Mouse (Mus musculus) lung, postnatal 25 days (tissue): ENCODE results near the gene Pfkm.
A peak's percentile ranks its signal among the peaks of the same experiment; 100 is the strongest.

Experiments used
- DNase-seq: peaks from one replicate; pipeline ENCODE4 v3.0.0; 2022; ENCODE audit warnings: low spot score

Gene Pfkm

DNA sequence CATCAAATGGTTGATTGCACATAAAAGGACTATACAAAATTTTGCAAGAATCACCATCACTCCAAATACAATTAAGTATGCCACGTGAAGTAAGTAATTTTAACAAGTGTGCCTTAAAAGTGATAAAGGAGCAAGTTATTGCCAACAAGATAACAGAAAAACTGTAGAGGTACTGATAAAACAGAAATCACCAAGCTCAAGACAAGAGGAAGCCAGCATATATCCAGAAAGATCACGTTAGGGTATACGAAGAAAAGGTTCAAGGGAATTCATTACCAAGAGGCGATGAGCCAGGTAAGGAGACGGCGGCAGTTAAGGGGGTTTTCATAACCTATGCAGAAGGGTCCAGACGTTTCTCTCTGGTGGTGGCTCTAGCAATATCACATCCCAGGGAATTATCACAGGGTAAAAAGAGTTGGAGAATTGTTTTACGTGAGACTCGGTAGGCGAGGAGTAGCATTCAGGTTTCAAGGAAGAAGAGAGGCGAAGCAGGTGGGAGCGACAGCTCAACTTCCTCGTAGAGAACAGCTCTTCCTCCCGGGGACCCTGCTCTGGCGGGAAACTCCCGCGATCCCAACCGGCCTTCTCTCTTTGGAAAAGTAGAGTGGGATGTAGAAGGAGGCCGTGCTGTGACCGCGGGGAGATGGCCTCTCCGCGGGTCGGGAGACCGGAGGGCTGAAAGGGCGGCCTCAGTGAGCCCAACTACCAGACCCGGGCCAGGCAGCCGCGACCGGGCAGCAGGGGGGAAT lies at the start of gene Pfkm:
Gene Pfkm (plus strand): TSS at position 218 of the 749 bp plus-strand sequence.
- DNase-seq, result no peak

DNA sequence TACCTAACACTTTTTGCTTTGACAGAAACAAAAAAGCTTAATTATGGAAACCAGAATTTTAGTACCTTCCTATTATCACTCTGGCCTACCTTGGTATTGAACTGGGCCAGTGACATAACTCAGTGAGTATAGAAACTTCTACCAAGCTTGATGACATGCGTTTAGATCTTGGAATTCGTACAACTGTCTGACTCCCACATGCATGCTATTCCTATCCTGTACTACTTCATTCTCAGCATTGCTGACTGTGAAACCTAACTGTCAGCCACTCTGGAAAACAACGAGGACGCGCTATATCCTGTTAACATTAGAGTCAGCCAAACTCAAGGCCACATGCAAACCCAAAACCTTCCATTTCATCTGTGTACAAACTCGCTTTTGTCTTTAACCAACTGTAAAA lies 48.4 kb upstream of the Pfkm start:
- no peak for DNase-seq

DNA sequence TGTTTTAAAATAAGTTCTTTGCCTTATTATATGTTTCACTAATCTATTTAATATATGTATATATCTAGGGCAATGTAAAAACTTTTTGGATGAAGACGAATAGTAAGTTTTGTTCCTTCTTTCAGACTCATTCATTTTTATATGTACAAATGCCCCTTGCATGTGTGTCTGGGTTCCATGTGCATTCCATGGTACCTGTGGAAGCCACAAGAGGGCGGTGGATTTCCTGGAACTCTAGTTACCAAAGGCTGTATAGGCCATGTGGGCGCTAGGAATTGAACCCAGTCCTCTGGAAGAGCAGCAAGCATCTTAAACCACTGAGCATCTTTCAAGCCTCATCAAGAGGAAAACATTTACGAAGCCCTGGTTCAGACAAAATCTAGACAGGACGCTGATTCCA lies 48.0 kb upstream of the Pfkm start:
- no peak for DNase-seq

DNA sequence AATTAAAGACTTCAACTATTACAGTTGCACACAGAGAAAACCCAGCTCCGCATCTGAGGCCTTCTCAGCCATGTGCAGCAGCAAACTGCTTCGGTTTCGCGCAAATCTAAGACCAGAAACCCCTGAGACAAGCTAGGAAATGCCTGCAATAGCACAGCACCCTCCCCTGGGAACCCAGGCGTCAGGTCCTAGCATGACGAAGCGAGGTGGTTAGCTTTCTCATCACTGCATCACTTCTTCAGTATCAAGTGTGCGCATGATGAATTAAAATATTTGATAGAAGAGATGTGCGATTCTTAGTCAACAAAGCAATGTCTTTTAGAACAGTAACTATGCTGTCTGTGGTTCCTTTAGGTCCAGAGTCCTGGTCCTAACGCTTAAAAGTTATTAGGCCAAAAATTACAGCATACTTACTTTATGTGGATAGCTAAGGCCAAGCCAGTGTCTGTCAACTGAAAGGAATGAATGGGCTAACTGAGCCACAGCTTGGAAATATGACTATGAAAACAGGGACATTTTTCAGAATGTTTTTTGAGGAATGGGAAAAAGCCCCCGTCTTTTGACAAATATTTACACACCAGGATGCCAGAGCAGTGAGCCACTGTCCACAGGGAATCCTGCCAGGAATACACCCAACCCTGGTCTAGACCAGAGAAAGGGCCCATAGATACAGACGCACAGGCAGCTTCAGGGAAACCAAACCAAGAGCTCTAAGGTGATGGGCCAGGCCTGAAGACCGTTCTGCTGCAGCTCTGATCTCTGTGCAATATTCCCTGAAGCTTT lies 43.3 kb upstream of the Pfkm start:
- no peak for DNase-seq

DNA sequence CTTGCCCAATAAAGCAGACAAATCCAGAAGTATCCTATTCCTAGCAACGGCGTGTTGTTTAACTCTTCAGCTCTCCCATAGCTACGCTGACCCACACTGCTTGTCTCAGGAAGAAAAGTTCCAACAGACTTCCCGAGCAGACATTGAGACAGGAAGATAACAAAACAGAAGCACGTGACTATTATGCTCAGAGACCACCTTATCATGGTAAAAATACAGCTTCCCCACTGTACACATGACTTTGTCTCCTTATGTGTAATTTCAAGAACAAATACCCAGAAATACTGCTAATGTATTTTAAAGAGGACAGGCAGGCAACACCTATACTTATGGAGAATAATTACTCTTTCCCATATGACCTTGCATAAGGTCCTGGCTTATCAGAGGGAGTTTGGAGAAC lies 40.7 kb upstream of the Pfkm start:
- no peak for DNase-seq

DNA sequence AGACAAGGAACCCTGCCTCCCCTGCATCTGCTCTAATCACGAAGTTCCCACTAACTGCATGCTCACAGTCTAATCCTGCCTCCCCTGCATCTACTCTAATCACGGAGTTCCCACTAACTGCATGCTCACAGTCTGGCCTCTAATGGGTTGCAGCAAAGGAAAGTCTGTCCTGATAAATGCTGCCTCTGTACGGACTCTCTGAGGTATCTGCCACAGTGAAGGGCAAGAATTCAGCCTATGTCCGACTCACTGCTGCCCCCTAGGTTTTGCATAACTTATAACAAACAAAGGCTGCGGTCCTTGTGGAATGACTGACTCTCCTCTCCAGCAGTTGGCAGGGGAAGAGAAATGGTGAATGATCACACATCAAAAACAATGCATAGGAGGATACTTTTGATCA lies 37.1 kb upstream of the Pfkm start:
- DNase-seq, result no peak

DNA sequence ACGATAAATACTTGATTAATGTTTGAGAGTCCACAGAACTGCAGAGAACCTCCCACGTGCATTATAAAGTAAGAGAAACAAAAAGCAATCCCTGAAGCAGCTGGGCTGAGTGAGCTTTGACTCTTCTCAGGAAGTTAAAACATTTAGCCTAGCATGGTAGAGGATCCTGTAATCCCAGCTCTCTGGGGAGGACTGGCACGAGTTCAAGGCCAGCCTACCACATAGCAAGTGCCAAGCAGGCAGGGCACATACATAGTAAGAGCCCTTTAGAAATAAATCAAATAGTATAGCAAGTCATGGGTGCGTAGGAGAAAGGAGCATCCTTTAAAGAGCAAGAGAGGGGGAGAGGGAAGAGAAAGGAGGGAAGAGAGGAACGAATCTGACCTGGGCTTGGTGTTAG lies 26.5 kb upstream of the Pfkm start:
- DNase-seq, result no peak

DNA sequence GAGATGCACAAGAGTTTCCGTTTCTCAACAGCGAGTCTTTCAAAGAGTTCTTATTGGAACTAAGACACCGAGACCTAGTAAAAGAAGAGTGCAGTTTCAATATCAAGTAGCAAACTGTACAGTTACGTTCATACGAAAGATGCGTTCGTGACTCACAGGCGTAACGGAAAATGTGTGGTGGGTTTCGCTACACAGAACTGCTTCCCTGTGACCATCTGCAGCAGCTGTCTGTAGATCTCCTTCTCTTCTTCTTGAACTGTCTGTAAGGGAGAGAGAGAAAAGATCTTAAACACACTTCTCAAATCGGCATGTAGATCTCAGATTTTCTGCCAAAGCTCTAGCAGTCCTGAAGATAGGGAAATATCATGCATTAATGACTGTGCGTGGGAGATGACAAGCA lies 25.8 kb upstream of the Pfkm start:
- DNase-seq, result no peak

DNA sequence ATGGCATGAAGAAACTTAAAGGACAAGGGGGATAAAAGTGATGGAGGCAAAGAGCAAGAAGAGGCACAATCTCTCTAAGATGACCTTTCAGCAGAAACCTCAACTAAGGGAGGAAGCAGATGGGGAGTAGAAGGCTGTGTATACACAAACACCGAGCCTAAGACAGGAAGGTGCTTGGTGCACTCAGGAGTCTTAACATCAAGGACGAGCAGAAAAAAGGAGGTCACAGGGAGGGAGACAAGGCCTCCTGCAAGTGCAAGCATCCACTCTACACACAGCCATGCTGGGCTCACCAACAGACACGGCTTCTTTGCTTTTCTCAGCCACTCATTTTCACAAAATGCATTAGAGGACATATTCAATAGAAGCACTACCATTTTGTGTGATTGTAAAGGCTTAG lies 24.9 kb upstream of the Pfkm start:
- DNase-seq, result no peak

DNA sequence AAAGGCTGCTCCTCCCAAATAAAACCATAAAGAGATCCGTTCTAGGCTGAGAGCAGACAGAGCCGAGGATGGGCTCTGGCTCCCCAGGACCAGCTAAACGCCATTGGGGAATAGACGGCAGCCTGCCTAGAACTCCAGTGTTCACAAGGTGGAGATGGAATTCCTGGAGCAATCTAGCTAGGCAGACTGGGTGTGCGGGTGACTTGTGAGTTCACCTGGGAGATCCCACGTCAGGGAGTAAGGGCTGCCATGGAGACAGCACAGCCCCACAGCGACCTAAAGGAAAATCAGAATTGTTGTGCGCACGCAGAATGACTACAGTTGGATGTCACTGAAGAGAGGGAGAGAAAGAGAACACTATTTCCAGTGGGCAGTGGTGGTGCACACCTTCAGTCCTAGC lies 23.9 kb upstream of the Pfkm start:
- DNase-seq, result no peak

DNA sequence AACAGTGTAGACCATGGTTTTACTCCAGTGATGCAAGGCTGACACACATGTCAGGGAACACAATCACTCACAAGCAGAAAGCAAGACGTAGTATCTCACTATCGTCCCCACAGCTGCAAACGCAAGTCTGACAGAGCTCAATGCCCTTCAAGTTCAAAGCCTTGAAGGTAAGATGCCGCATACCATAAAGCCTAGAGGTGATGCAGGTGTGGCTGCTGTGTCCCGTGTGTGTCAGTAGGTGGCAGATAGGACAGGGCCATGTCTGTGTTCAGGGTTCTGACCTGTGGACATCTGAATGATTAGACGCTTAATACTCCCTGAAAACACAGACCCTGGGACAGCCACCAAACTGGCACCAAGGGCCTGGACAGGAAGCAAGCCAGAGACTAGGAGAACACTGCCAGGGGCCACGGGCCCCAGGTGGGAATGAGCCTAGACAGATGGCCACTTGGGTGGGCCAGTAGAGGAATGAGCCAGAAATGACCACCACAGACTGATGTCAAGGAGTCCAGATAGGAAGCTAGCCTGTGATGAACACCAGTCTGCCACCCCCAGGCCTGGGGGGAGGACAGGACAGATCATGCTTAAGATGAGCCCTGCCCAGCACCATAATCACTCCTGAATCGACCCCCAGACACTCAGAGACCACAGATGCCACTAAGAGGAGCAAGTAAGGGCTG lies 22.7 kb upstream of the Pfkm start:
- no peak for DNase-seq

DNA sequence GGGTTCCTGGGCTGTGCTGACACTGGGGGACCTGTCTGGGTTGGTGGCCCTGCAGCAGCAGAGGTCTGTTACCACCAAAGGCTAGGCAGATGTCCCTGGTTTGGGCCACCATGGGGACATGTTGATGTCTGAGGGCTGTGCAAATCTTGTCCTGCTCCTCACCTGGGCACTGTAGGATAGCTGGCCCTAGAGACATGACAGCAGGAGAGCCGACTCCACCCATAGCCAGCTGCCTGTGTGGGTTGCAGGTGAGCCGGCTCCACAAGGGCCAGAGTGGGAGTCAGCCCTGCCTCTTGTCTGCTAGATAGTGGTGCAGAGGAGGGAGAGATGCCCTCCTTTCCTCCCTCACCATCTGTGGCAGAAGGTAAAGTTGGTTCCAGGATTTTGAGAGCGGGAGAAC lies 22.0 kb upstream of the Pfkm start:
- DNase-seq, result no peak

DNA sequence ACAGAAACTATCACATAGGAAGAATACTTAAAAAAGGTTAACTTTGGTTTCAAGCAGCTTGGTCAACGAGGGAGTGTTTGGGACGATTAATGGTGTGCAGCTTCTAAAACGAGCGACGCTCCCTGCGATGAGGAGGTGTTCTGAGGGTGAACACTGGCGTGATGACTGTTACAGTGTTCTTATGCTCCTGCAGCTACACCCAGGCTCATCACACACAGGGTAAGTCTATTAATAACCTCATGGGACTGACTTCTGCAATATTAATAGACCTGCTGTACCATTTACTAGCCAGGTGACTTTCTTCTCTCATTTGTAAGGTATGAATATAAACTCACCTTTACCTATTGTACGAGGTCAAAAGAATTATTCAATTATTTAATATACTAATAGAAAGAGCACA lies 17.9 kb upstream of the Pfkm start:
- DNase-seq, result no peak

DNA sequence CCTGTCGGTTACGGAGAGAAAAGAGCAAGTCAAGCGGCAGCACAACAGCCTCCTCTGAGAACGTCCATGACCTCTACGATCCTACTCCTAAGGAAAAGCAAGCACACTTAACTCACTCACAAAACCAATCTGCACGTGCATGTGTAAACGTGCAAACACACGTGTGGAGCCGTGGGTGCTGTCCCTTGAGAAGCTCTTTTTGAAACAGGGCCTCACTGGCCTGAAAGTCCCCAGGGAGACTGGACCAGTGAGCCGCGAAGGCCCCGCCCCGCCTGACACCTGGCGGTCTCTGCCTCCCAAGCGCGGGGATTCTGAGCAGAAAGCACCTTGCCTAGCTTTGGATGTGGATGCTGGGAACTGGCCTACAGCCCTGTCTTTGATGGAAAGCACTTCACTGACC lies 17.4 kb upstream of the Pfkm start:
- peak; percentile 14 for DNase-seq

DNA sequence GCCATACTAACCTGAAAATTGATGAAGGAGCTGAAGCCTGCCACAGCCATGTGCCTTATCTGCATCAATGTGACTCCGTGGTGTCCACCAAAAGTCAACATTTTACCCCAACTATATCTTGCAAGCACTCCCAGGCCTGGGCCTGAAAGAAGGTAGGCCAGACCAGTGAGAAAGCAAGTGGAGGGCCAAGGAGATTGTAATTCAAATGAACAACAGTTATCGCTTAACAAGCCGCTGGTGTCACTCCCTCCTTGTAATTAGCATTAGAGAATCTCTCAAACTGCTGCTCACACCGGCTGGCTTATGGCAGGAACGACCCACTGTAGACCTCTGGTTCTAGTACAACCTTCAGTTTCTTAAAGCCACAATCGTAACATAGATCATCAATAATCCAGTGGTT lies 15.5 kb upstream of the Pfkm start:
- DNase-seq, result no peak

DNA sequence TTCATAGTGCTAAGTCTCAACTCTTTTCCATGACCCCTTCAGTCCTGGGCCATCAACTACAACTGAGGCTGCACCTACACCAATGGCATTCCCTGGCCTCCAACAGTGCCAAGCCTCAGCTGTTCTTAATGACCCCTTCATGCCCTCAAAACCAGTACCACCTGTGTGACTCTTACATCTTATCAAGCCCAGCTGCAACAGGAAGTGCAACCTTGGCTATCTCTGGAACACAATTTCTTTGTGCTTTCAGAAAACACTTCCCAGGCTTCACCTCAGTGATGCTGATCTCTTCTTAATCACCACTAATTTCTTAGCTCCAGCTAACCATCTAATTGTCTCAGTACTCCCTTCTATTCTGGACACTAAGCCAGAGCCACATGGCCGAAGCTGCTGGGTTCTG lies 3.5 kb upstream of the Pfkm start:
- DNase-seq, result no peak

DNA sequence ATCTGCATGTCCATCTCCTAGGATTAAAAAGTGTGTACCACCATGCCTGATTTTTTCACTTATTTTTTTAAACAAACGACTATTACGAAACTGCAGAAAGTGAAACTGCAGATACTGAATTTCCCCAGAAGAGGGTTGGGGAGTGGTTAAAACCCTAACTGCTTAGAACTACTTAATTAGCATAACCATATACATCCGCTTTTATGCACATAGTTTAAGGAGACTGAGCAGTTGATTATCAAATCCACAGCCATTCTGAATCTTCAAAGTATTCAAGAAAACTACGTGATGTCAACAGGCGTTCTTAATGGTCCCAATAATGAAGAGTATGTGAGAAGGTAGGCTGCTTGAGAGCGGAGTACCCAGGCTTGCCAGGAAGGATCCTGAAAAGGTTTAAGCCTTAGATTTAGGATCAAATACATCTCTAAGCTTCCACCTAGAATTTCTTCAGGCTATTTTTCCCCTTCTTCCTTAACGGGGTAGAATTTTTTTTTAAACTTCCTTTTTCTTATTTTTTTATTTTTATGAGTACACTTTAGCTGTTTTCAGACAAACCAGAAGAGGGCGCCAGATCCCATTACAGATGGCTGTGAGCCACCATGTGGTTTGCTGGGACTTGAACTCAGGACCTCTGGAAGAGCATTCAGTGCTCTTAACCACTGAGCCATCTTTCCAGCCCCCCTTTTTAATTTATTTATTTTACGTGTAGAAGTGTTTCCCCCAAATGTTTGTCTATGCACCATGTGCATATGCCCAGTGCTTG lies 2.8 kb upstream of the Pfkm start:
- peak; percentile 28 for DNase-seq

DNA sequence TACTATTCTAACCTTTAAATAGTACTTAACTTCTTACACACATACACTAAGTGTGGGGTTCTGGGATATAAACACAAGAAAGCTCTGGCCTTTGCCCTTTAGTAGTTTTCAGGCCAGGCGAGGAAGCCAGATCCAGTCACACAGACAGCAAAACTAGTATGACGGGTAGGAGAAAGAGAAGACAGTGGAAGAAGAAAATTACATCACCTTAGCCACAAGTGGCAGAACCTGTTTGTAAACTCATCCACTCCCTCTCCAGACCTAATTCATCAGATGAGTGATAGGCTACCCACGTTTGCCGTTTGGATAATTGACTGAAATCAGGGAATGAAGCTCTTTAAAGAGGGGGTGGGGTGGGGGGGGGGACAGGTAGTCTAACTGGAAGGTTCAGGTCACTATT lies 548 bp upstream of the Pfkm start:
- DNase-seq, result no peak

DNA sequence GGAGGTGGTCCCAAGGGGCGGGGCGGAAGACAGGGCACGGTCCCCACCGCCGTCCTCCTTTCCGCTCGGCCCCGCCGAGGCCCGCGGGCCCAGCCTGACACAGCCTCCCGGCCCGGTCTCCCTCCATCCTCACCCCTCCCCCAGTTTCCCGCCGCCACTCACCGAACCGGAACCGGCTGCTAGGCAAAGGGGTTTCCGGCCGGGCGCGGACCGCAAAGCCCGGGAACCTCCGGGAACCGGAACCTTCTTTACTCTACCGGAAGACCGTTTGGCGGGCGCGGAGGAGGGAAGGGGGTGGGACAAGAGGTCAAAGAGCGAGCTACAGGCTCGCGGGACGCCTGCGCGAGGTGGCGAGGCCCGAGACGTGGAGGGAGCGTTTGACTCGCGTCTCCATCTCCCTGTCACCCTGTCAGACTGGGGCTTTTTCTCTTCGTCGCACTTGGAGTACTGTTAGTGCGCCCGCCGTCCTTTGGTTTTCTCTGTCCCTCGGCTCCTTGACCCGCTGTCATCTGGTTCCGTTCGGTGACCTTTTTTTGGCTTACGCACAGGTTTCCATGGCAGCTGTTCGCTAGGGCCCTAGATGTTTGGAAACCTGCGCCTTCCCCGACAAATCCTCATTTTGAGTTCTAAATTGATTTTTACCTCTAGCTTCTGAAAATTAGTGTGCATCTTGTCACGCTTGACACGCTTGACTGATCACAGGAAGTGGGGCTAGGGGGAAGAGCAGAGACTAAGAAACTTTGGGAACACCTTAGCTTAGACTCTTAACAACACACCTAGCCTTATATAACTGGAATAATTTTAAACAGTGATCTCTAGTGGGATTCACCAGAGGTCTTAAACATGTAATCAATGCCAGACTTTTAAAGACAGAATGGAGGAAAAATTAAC lies 977 bp downstream of the Pfkm start, which contains the start of gene Senp1:
Gene Senp1 (minus strand): TSS at position 624 of the 891 bp plus-strand sequence.
- DNase-seq, result peak; percentile 91

DNA sequence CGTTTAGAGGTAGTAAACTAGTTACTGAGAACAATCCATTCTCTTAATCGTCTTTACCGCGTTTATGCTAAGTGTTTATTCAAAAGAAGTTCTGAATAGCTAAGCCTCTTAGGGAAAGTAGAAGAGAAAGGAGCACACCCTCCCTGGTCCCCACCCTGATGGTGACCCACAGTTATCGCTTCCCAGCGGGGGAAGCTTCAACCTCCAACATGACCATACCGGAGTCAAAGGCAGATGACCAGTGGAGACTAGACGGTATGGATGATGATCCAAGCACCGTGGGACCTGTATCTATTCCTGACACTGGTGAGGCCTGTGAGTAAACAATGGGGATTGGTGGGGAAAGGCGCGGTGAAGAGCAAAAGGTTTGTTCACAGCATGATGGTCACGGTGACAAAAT lies 2.5 kb downstream of the Pfkm start:
- no peak for DNase-seq

DNA sequence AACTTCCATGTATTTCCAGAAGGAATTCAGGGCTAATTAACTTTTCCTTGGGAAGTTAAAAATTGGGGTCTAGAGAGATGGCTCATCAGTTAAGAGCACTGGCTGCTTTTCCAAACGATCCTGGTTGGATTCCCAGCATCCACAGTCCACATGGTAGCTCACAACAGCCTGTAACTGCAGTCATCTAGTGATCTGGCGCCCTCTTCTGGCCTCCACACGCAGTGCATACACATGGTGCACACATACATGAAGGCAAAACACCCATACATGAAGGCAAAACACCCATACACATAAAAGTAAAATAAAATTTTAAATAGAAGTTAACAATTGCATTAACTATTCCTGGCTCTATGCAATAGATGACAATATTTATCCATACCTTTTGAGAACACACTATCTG lies 4.6 kb downstream of the Pfkm start:
- no peak for DNase-seq
